Mouse (Mus musculus) spleen, adult 2 months (tissue): ENCODE measurements around the gene Ctdspl. TPM values are rescaled to one million over a fixed set of nuclear protein-coding genes. Genes with fewer than 3 reads are reported as not detected.

ENCODE experiments used
- DNase-seq, 2 experiments: peaks; one replicate each; pipeline versions ENCODE4 v3.0.0 to v3.0.0-alpha.2; 2012 to 2021; ENCODE audit warnings: low spot score in 2 of 2, low read depth in 1 of 2
- H3K27ac ChIP-seq: fragments of 200-500 bp; 2 replicates; pipeline ENCODE4 v1.5.1; 2012; ENCODE audit warnings: low read length, inconsistent platforms; ENCODE audit not compliant: insufficient read depth
- H3K27me3 ChIP-seq: fragments of 200-500 bp; 2 replicates; pipeline ENCODE4 v1.6.1; 2012; ENCODE audit warnings: mild to moderate bottlenecking, moderate library complexity, low read length, inconsistent platforms; ENCODE audit not compliant: control insufficient read depth, insufficient read depth
- H3K36me3 ChIP-seq: fragments of 200-500 bp; 2 replicates; pipeline ENCODE4 v1.6.1; 2012; ENCODE audit warnings: mild to moderate bottlenecking, low read length, inconsistent platforms; ENCODE audit not compliant: control insufficient read depth, insufficient read depth
- H3K4me1 ChIP-seq: fragments of 200-500 bp; 2 replicates; pipeline ENCODE4 v1.6.1; 2011; ENCODE audit warnings: inconsistent platforms; ENCODE audit not compliant: control insufficient read depth, insufficient read depth, insufficient read length
- H3K4me3 ChIP-seq: fragments of 200-500 bp; 2 replicates; pipeline ENCODE4 v1.5.1; 2011; ENCODE audit warnings: mild to moderate bottlenecking, inconsistent platforms; ENCODE audit not compliant: insufficient read depth, insufficient read length; ENCODE audit errors: extremely low read depth
- CTCF ChIP-seq: fragments of 200-500 bp; IDR thresholded peaks from 2 replicates; pipeline ENCODE4 v1.5.1; 2011; ENCODE audit warnings: mild to moderate bottlenecking, inconsistent platforms; ENCODE audit not compliant: insufficient read depth, insufficient read length, insufficient replicate concordance; ENCODE audit errors: extremely low read depth
- POLR2A ChIP-seq: fragments of 200-500 bp; IDR thresholded peaks from 2 replicates; pipeline ENCODE4 v1.6.1; 2011; ENCODE audit warnings: low read depth, low read length, inconsistent platforms
- WGBS: fragments of 180-500 bp; shearing (Covaris S2); methylation state at CpG from one replicate; pipeline ENCODE4 v1.1.7; 2018; 5-methylcytosine and 5-hydroxymethylcytosine counted together
- polyA plus RNA-seq: library from polyadenylated mRNA; depleted of rRNA; stranded (reverse); fragments of >200 nt; gene quantifications from 2 replicates; pipeline ENCODE4 v1.2.3, GENCODE M21; 2012

Ctdspl gene
- polyA plus RNA-seq, 1 experiment: 6.8 TPM

- DNase-seq: no peak
- Histone ChIP-seq H3K4me1 (no peaks in the 10 kb centered on the region), H3K27ac (no peak overlapping the region), H3K27me3 (no peaks in the 10 kb centered on the region), H3K4me3 (no peak overlapping the region), H3K36me3 (no peaks in the 10 kb centered on the region)
- WGBS: 81% methylated on average over 16 of the region's 16 CpGs
- TF ChIP-seq POLR2A: no peak
These were observed 6.5 kb upstream of the Ctdspl start for GRCm38 (mm10) chr9:118919672-118920186.

- H3K4me3 ChIP-seq: no peak overlapping the region
- H3K4me1 ChIP-seq: no peaks in the 10 kb centered on the region; the same call in 1 of the 2 replicates
- no peak overlapping the region for H3K27ac ChIP-seq
- H3K27me3 ChIP-seq: no peaks in the 10 kb centered on the region
- H3K36me3 ChIP-seq: no peaks in the 10 kb centered on the region
- WGBS: 61% methylated on average over 12 of the region's 12 CpGs
- TF ChIP-seq CTCF (peak; percentile 83; the same call in 1 of the 2 replicates), POLR2A (no peak)
- DNase-seq: peak; percentile 8 to 46
These were observed 5.3 kb upstream of the Ctdspl start for GRCm38 (mm10) chr9:118920798-118921515.

GRCm38 (mm10) chr9:118921926-118922325 lies 4.3 kb upstream of the Ctdspl start:
- Histone ChIP-seq H3K36me3 (no peaks in the 10 kb centered on the region), H3K4me1 (peaks cover 2% of the 10 kb centered on the region; the same call in 1 of the 2 replicates), H3K27me3 (peaks cover 8% of the 10 kb centered on the region), H3K4me3 (no peak overlapping the region), H3K27ac (no peak overlapping the region)
- TF ChIP-seq CTCF (no peak), POLR2A (no peak)
- DNase-seq: no peak
- 22% methylated on average over 3 of the region's 3 CpGs for WGBS

GRCm38 (mm10) chr9:118924554-118925085 lies 1.6 kb upstream of the Ctdspl start:
- TF ChIP-seq POLR2A (no peak), CTCF (no peak)
- no peak for DNase-seq
- H3K27me3 ChIP-seq: peaks cover 10% of the 10 kb centered on the region
- H3K4me3 ChIP-seq: no peak overlapping the region
- WGBS: 51% methylated on average over 16 of the region's 16 CpGs
- H3K27ac ChIP-seq: no peak overlapping the region
- H3K36me3 ChIP-seq: no peaks in the 10 kb centered on the region
- H3K4me1 ChIP-seq: peaks cover 2% of the 10 kb centered on the region; the same call in 1 of the 2 replicates

DNA sequence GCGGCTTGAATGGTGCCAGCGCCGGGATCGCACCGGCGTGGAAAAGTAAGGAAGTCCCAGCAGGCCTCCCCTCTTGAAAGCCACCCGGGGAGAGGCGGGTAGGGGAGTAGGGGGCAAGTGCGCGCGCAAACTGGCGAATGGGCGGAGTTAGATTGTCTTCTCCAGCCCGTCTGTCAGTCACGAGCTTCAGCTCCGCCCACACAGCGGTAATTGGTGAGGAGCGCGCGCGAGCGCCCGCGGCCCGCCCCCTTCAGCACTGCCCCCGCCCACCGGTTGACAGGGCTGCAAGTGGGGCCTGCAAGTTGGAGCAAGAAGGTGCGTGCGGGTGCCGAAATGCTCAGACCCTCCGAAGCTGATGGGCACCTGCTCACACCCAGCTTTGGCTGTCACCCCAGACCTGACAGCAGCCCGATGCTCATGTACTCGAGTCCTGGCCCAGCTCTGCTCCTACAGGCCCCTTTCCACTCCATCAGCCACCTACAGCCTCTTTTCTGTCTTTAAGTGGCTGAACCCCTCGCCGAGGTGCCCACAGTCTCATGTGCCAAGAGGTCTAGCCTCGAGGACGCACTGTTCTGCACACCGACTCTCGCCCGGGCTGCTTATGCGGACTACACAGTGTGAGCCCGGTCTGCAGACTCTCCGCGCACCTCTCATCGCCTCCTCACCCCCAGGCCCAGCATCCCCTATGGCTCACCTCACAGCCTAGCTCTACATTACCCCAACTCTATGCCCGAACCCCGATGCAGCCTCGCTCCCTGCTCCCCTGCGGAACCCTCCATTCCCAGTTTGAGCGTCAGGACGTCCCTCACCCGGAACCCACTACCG lies 755 bp upstream of the Ctdspl start:
- peak overlapping the region; percentile 67 for H3K4me3 ChIP-seq
- H3K27me3 ChIP-seq: peaks cover 10% of the 10 kb centered on the region
- TF ChIP-seq POLR2A (0 out of 2 replicates have a peak, but pooled peaks have one; percentile 7), CTCF (no peak)
- no peaks in the 10 kb centered on the region for H3K36me3 ChIP-seq
- DNase-seq: peak; percentile 74 to 88
- peak overlapping the region; percentile 19; the same call in 1 of the 2 replicates for H3K27ac ChIP-seq
- 1% methylated on average over 53 of the region's 53 CpGs for WGBS
- peaks cover 2% of the 10 kb centered on the region; the same call in 1 of the 2 replicates for H3K4me1 ChIP-seq

GRCm38 (mm10) chr9:118926688-118927321 lies 552 bp downstream of the Ctdspl start:
- 7% methylated on average over 63 of the region's 68 CpGs for WGBS
- H3K4me1 ChIP-seq: peaks cover 2% of the 10 kb centered on the region; the same call in 1 of the 2 replicates
- peak in 1 of 2 experiments; percentile 22 for DNase-seq
- no peak for TF ChIP-seq POLR2A
- TF ChIP-seq CTCF: no peak
- H3K36me3 ChIP-seq: no peaks in the 10 kb centered on the region
- peak overlapping the region; percentile 67 for H3K4me3 ChIP-seq
- peaks cover 10% of the 10 kb centered on the region for H3K27me3 ChIP-seq
- H3K27ac ChIP-seq: no peak overlapping the region
